Mouse (Mus musculus): ENCODE results near the gene Tmigd1.
"Not testable (repeated sequence)": the region's sequence is repeated elsewhere in the genome, so short reads cannot be mapped to it uniquely, and the experiment has no call there.

Tmigd1 gene

DNA sequence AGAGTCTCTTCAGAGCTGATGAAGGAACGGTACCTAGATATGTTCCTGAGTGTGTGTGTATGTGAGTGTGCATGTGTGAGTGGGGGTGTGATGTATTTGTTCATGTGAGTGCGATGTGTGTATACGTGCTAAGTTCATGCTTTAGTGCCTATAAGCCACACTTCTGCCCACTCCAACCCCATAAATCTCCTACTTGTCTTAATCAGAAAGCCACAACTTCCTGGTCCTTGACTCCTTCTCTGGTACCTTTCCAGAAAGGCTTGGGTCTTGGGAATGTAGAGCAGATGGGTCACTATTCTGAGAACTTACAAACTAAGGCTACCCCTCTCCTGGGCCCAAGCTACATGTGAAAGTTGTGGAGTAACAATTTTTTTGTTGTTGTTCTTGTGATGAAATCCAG is 3.2 kb upstream of the Tmigd1 start:
- DNase-seq (ENCODE audit: low spot score in 2 of 2): no peak

DNA sequence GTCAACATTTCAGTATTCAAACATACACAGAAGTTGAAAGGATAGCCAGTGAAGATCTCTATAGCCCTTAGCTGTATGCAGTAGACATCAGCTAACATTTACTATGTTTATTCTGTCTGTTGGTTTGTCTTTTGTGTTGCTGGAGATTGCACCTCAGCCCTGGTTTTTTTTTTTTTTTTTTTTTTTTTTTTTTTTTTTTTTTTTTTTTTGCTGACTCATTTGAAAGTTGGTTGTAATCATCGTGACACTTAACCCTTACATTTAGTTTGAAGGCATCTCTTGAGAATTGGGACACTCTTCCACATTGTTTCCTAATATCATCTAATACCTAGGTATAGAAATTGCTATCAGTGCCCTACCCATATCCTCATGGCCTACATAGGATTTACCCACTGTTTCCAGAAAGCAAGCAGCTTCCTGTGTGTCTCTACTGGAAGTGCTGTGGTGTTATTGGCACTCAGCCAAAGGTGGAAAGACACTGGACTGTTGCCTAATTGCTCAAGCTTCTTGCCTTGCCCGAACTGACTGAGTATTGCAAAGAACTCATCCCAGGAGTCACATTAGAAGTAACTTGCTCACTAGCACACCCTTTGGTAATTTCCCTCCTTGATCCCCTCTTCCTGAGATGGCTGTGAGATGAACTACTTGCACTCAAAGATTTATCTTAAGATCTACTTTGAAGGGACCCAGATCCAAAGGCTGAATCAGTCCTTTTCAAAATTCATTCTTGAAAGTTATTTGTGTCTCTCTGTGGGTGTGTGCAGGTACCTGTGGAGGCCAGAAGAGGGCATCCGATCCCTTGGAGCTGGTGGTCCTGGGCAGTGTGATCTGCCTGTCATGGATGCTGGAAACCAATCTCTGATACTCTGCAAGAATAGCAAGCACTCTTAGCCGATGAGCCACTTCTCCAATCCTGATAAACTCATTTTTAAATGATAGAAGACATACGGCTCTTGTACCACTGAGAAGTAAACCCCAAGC is 1.9 kb upstream of the Tmigd1 start:
- no peak for DNase-seq (ENCODE audit: low spot score in 2 of 2)

DNA sequence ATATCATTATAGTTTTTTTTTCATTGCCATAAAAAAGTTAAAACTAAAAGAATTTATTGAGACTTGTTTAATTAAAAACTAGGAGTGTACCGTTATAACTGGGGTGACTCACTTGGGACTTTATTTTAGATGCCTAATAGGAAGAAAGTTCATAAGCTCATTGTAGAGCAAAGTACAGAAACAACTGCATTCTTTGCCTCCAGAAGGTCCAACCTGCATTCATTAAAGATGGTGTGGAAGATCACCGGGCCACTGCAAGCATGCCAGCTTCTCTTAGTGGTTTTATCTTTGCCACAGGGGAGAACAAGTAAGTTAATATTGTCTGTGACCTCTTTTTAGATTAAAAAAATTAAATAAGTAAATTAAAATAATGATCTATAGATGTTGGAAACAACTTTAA is 2.4 kb downstream of the Tmigd1 start:
- no peak for DNase-seq (ENCODE audit: low spot score in 2 of 2)

- no peak for DNase-seq (ENCODE audit: low spot score in 2 of 2)
Observed at GRCm38 (mm10) chr11:76908651-76909050, 6.7 kb downstream of the Tmigd1 start.

DNA sequence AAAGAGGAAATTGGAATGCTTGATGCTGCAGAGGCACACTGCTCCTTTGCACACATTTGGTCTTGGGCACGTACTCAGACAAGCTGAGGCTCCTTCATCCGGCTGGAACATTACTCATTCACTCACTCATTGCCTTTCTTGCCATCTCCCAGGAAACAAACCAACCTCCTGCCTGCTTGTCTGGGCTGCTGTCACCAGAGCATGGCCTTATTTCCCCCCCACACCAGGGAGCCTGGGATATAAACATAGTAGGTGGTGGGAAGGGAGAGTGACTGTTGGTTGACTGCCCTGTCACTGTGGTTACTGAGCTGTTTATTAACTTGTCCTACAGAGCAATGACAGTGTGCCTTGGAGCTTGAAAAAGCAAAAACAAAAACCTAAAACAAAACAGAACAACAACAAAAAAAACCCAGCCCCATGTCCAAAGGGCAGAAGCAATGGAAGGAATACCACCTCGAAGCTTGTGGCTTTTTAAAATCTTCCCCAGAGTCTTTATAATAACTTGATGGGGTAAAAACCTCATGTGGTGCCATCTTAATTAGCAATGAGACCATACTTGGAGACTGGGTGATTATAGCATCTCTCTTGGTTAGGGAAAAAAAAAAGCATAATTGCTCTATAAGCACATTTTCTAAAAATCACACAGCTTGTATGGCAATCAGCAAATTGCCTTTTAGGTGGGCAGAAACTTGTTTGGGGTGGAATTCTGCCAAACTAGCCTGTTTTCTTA is 9.5 kb downstream of the Tmigd1 start:
- DNase-seq (ENCODE audit: low spot score in 2 of 2): no peak

DNA sequence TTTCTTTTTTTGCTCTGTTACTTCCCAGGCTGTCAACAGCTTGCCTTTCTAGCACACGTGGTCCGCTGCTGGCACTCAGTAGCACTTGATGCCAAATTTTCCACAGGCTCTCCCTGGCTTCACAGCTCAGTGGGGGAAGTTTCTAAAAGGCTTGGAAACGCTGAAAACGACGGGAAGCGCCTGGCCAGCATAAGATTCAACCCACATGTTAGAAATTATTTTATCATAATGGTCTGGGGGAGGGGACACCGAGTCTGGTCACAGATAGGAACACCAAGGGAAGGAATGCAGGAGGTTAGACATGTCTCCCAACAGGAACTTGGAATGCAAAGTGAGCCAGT is 10.1 kb downstream of the Tmigd1 start:
- peak in 1 of 2 experiments; percentile 9 for DNase-seq (ENCODE audit: low spot score in 2 of 2)

DNA sequence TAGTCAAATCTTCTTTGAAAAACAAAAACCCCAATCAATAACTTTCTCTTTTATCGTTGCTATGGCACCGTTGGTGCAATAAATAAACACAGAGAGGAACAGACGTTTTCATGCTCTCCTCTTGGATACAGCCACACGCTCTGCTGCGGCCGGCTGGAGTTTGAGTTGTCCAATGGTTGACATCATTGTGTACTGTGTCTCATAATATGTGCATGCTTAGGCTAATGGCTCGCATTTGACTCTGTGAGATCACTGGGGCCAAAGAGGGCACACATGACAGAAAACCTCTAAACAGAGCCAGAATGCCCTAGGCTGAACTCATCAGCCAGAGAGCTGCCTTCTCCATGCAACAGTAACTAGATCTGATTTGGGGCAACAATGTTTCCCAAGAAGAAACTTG is 12.4 kb downstream of the Tmigd1 start:
- no peak for DNase-seq (ENCODE audit: low spot score in 2 of 2)

DNA sequence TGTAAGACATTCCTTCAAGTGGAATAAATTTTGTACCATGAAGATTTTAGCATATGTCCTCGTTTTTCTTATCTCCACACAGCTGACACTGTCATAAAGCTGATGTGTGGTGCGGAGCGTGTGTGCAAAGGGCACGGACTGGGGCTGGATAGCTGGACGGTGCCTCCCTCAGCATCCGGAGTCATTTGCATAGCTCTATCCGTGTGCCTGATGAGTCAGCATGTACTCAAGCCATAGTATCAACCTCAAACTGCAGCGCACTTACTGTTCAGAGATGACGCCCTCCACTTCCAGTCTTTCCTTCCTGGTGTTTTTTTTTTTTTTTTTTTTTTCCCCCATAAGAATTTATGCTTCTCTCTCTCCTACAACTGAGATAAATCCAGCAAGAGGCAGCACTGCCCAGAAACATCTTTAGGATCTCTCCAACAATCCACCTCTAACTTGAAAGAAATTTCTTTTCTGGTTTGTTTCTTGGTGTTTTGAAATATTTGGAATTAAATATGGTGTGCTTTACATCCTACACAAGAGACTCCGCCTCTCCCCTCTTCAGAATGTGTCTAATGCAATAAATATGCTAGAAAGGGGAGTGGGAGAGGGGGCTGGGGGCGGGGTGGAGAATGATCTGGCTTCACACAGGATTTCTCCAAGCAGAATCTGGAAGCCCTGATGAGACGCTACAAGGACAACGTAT is 14.7 kb downstream of the Tmigd1 start:
- DNase-seq (ENCODE audit: low spot score in 2 of 2): no peak

- no peak for DNase-seq (ENCODE audit: low spot score in 2 of 2)
Observed at GRCm38 (mm10) chr11:76917230-76917548, 15.2 kb downstream of the Tmigd1 start.

DNA sequence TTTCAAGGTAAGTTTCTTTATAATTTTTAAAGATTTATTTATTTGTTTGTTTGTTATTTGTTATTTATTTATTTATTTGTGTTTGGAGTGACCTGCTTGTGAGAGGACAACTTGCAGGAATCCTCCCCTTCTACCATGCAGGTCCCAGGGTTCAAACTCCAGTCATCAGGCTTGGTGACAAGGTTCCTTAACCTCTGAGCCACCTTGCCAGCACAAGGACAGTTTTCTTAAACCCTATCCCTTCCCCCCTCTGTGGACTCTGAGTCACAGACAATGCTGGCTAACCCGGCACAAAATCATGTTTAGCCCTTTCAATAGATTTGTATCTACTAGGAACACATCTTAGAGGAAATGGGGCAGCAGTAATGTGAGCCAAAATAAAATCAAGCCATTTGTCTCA is 18.6 kb downstream of the Tmigd1 start:
- no peak for DNase-seq (ENCODE audit: low spot score in 2 of 2)

- no peak for DNase-seq (ENCODE audit: low spot score in 2 of 2)
Observed at GRCm38 (mm10) chr11:76924759-76925236, 22.8 kb downstream of the Tmigd1 start, which contains the start of gene Blmh. Blmh (plus strand) TSS chr11:76924809.

- DNase-seq (ENCODE audit: low spot score in 2 of 2): not testable (repeated sequence)
Observed at GRCm38 (mm10) chr11:76928586-76928985, 26.6 kb downstream of the Tmigd1 start.

DNA sequence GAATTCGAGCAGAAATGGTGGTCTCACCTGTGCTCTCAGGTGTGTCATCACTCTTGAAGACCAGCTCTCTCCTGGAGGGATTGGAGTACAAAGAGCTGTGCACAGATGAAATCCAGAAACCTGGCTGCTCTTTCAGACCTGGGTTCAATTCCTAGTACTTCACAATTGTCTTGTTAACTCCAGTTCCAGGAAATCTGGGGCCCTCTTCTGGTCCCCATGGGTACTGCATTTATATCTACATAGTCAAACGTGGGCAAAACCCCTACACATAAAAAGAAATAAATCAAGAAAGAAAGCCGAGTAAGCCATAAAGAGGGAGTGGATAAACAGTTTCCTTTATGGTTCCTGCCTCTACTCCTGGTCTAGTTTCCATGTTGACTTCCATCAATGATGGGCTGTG is 31.2 kb downstream of the Tmigd1 start:
- DNase-seq (ENCODE audit: low spot score in 2 of 2): no peak

- no peak for DNase-seq (ENCODE audit: low spot score in 2 of 2)
Observed at GRCm38 (mm10) chr11:76936578-76936977, 34.6 kb downstream of the Tmigd1 start.

- DNase-seq (ENCODE audit: low spot score in 2 of 2): no peak
Observed at GRCm38 (mm10) chr11:76944839-76945238, 42.9 kb downstream of the Tmigd1 start.

DNA sequence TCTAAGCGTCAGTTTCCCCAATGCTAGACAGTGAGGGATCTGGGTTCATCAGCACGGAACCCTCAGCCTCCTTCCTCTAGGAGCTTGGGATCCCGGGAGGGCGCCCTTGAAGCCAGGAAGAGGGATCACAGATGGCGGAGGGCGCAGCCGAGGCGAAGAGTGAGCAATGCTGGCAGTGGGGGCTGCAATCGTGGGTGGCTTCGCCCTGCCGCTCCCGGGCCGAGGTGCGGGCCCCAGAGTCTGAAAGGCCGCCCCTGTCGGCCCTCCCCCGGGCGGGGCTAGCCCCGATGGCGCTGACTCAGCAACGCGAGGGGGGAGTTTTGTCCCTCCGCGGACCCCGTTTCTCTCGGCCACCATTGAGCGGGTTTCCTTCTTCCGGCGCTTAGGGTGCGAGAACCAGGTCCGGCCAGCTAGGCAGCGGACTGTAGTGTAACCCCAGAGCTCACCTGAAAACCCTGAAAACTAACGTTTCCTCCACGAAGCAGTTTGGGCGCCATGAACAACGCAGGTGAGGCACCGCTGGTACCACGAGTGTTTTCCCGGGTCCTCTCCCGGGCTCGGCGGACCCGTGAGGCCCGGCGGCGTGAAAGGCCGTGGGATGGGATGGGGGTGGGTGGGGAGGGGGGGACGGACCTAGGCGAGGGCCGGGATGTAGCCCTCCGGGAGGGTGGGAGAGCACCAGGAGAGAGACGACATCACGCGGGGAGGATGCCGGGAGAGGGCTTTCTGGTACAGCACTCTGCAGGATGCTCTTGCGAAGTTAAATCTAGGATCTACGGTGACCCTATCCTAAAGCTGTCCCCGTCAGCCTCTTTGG is 43.6 kb downstream of the Tmigd1 start:
- peak; percentile 82 to 90 for DNase-seq (ENCODE audit: low spot score in 2 of 2)

- DNase-seq (ENCODE audit: low spot score in 2 of 2): no peak
Observed at GRCm38 (mm10) chr11:76946203-76946585, 44.2 kb downstream of the Tmigd1 start.

DNA sequence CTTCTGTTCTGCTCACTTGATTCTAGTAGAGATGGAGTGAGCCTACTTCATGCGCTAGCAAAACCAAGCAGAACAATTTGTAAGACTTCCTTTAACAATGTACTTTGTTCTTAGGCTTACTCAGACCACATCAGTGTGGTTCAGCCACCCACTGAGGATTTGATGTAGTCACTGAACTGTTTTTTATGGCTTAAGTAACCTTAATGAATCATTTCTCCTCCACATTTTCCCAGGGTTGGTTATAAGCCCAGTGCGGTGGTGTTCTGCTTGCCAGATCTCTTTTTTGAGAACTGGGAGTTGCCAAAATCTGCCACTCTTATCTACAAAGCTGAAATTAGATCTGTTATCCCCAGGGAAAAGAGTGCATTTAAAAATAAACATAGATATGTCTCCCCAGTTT is 51.6 kb downstream of the Tmigd1 start:
- no peak for DNase-seq (ENCODE audit: low spot score in 2 of 2)

DNA sequence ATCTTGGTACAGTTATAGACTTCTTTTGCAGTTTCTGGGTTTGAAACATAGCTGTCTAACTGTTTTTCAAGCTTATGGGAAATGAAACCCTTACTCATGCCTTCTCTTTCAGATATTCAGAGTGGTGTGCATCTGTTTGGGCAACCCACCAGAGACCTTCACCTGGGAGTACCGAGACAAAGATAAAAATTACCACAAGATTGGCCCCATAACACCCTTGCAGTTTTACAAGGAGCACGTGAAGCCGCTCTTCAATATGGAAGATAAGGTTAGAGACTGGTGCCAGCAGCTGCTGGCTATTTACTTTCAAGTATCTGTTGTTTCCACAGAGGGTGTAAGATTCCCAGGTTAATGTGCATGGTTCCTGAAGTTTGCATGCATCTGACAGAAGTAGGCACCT is 63.7 kb downstream of the Tmigd1 start:
- no peak for DNase-seq (ENCODE audit: low spot score in 2 of 2)
